Mouse (Mus musculus) cerebellum, adult 2 months (tissue): ENCODE results near the gene Gda.

Experiments
- CTCF ChIP-seq: fragments of 200-500 bp; IDR thresholded peaks from 2 replicates; pipeline ENCODE4 v1.5.1; 2011; ENCODE audit warnings: low read depth, mild to moderate bottlenecking, control low read depth, low read length, moderate library complexity, borderline replicate concordance; ENCODE audit not compliant: insufficient read depth
- POLR2A ChIP-seq: fragments of 200-500 bp; IDR thresholded peaks from 2 replicates; pipeline ENCODE4 v1.6.1; 2011; ENCODE audit warnings: low read length, control low read depth, borderline replicate concordance; ENCODE audit not compliant: insufficient read depth

DNA sequence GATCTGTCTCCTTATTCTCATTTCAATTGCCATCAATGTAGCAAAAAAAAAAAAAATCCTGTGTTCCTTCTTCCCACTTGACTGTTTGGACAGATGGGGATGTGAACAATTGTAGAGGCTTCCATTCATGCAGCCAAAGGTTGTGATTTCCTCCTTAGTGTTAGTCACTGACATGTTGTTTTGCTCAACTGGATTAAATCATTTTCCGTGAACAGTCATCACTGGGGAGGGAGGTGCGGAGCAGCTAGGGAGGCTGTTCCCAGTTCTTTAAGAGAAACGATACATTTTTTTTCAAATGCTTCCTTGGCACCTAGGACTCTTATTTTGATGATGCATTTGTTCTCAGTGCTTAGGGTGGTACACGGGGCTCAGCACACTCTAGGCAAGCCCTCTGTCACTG, 15.8 kb downstream of the Gda start:
- no peak for TF ChIP-seq CTCF
- no peak for TF ChIP-seq POLR2A
